Mouse (Mus musculus) neural tube, embryonic 12.5 days (tissue): ENCODE measurements around the gene Mef2b. TPM values are rescaled to one million over a fixed set of nuclear protein-coding genes. Genes with fewer than 3 reads are reported as not detected.

ENCODE experiments used
- ATAC-seq: fragments of 200-750 bp; cut with Nextera tagmentation; 2 replicates; pipeline ENCODE4 v1.8.0; 2017; ENCODE audit warnings: low read depth, mild to moderate bottlenecking, moderate TSS enrichment, moderate library complexity; ENCODE audit not compliant: low FRiP score
- H3K27ac ChIP-seq: fragments of 300-500 bp; sonication (generic); 2 replicates; pipeline ENCODE4 v1.5.1; 2016
- H3K27me3 ChIP-seq: fragments of 300-500 bp; sonication (generic); replicated peaks from 2 replicates; pipeline ENCODE4 v1.6.1; 2016; ENCODE audit warnings: mild to moderate bottlenecking
- H3K36me3 ChIP-seq: fragments of 300-500 bp; sonication (generic); 2 replicates; pipeline ENCODE4 v1.6.1; 2016; ENCODE audit warnings: mild to moderate bottlenecking
- H3K4me1 ChIP-seq: fragments of 300-500 bp; sonication (generic); 2 replicates; pipeline ENCODE4 v1.6.1; 2016
- H3K4me2 ChIP-seq: fragments of 300-500 bp; sonication (generic); replicated peaks from 2 replicates; pipeline ENCODE4 v1.6.1; 2016; ENCODE audit warnings: mild to moderate bottlenecking
- H3K4me3 ChIP-seq: fragments of 300-500 bp; sonication (generic); 2 replicates; pipeline ENCODE4 v1.5.1; 2016
- H3K9ac ChIP-seq: fragments of 300-500 bp; sonication (generic); 2 replicates; pipeline ENCODE4 v1.6.1; 2016; ENCODE audit warnings: mild to moderate bottlenecking
- H3K9me3 ChIP-seq: fragments of 300-500 bp; sonication (generic); 2 replicates; pipeline ENCODE4 v1.6.1; 2016; ENCODE audit warnings: mild to moderate bottlenecking
- WGBS: fragments of 180-500 bp; shearing (Covaris S2); methylation state at CpG from one replicate; pipeline ENCODE4 v1.1.7; 2016; 5-methylcytosine and 5-hydroxymethylcytosine counted together
- polyA plus RNA-seq: library from polyadenylated mRNA; unstranded; fragments of >200 nt; fragmentation: Nextera tagmentation; extraction: Ambion mirVana; gene quantifications from 2 replicates; pipeline ENCODE4 v1.2.1, GENCODE M21; 2016

Mef2b gene
- polyA plus RNA-seq, 1 experiment from 2014 or later, result 0.29 TPM

DNA sequence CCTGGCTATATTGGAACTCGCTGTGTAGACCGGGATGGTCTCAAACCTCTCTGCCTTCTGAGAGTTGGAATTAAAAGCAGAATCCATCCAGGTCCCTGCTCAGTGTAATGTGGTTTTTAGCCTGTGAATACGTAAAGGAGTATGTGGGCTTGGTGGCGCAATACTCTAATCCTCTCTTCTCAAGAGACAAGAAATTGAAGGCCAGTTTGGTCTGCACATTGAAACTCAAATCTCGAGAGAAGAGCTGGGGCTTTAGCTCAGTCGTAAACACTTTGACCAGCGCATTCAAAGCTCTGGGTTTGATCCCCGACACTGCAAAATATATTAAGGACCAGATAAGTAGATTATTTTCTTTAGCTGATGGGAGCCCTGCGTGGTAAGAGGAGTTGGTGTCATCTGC lies 470 bp downstream of the Mef2b start:
- peak overlapping the region; percentile 81 for H3K9ac ChIP-seq
- H3K4me3 ChIP-seq, result peak overlapping the region; percentile 80
- H3K36me3 ChIP-seq, result peaks cover 47% of the 10 kb centered on the region
- H3K4me1 ChIP-seq, result peaks cover 23% of the 10 kb centered on the region
- peak overlapping the region; percentile 84 for H3K4me2 ChIP-seq
- H3K27me3 ChIP-seq, result no peaks in the 10 kb centered on the region
- WGBS, result 14% methylated on average over 9 of the region's 9 CpGs
- ATAC-seq, result no peak
- peak overlapping the region; percentile 38 for H3K27ac ChIP-seq
- H3K9me3 ChIP-seq, result no peaks in the 10 kb centered on the region

DNA sequence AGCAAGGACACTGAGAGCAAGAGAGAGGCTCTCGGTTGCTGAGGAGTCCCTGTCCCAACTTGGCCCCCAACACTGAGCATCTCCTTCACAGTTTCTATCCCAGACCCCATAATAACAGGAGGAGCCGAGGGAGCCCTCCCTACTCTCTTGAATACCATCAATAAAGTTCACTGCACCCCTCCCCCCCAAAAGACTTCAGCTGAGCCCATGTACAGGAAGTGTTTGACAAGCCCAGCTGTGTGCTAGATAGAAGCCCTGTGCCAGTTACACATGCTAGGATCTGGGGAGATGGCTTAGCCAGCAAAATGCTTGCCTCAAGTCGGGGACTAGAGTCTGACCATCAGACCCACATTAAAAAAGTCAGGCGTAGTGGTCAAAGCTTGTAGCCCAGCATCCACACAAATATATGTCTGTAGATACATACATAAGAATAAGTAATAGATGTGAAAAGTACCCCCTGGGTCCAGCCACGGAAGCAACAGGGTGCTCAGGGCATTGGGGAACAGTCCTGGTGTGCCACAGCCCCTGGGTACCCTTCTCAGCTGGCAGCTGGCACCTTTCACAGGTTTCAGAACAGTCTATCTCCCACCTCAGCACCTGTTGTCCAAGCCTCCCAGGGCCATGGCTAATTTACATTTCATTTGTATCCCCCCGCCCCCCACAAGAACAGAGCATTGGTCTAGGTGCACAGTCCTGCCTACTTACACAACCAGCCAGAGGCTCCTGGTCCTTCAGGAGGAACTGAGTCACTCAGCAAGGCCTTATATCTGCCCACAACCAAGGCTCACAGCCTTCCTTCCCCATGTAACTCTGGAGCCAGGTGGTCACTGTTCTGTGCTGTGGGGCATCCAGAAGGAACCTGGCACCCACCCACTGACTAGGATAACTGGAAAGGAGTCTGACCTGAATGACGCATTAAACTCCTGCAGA lies 8.4 kb downstream of the Mef2b start:
- Histone ChIP-seq H3K9me3 (no peaks in the 10 kb centered on the region), H3K4me1 (peaks cover 8% of the 10 kb centered on the region; the same call in 1 of the 2 replicates), H3K36me3 (peaks cover 47% of the 10 kb centered on the region), H3K4me3 (no peak overlapping the region), H3K27ac (no peak overlapping the region), H3K27me3 (peaks cover 7% of the 10 kb centered on the region; the same call in 1 of the 2 replicates), H3K9ac (no peak overlapping the region), H3K4me2 (no peak overlapping the region)
- WGBS, result 83% methylated on average over 7 of the region's 7 CpGs
- ATAC-seq, result no peak

DNA sequence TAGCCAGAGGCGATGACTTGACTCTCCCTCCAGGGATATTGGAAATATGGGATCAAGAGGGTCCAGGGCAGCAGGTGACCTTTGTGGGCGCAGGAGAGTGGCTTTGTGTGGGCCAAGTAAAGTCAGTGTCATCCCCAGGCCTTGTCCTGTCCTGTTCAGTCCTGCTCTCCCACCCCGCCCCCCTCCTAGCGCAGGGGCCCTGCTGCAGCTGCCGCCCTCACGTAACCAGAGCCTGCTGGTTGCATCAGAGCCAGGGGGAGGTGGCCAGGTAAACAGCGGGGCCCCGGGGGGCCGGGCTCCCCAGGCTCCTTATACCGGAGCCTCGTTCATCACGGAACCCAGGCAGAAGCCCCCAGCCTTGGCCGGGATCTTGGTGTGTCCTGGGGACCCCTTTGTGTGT lies 10.6 kb downstream of the Mef2b start:
- Histone ChIP-seq H3K27me3 (peaks cover 7% of the 10 kb centered on the region; the same call in 1 of the 2 replicates), H3K27ac (no peak overlapping the region), H3K9me3 (no peaks in the 10 kb centered on the region), H3K4me1 (peaks cover 8% of the 10 kb centered on the region; the same call in 1 of the 2 replicates), H3K4me2 (no peak overlapping the region), H3K4me3 (no peak overlapping the region), H3K36me3 (peaks cover 26% of the 10 kb centered on the region), H3K9ac (no peak overlapping the region)
- no peak for ATAC-seq
- WGBS, result 15% methylated on average over 13 of the region's 13 CpGs

DNA sequence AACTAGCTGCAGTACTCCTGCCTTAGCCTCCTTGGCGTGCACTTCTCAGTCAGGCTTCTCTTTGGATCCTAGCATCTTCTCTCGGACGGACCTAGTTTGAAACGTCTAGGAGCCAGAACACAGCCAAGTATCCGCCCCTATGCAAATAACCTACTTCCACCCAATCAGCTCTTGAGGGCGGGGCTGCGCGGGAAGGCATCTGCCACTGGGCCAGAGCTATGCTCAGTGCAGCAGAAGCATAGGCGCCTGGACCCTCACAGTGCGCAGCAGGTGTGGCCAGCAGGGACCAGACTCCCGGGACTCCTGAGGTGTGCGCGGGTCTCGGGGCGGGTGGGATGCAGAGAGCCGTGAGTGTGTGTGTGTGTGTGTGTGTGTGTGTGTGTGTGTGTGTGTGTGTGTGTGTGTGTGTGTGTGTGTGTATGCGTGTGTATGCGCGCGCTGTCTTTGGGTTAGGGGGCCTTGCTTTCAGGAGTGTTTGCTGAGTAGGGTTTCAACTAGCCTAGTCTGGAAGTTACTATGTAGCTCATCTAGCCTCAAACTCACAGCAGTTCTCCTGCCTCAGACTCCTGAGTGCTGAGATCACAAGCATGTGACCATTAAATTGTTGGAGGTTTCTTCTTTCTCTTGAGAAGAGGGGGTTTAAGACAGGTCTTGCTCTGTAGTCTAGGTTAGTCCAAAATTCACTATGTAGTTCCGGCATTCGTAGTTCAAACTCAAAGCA lies 13.2 kb downstream of the Mef2b start:
- H3K27ac ChIP-seq, result no peak overlapping the region
- WGBS, result 17% methylated on average over 22 of the region's 22 CpGs
- H3K9ac ChIP-seq, result no peak overlapping the region
- H3K4me1 ChIP-seq, result peaks cover 8% of the 10 kb centered on the region; the same call in 1 of the 2 replicates
- H3K4me2 ChIP-seq, result peak overlapping the region; percentile 49
- H3K27me3 ChIP-seq, result peaks cover 7% of the 10 kb centered on the region; the same call in 1 of the 2 replicates
- peak overlapping the region; percentile 1; the same call in 1 of the 2 replicates for H3K4me3 ChIP-seq
- peak; percentile 94 for ATAC-seq
- H3K9me3 ChIP-seq, result no peaks in the 10 kb centered on the region
- peaks cover under 1% of the 10 kb centered on the region; the same call in 1 of the 2 replicates for H3K36me3 ChIP-seq

DNA sequence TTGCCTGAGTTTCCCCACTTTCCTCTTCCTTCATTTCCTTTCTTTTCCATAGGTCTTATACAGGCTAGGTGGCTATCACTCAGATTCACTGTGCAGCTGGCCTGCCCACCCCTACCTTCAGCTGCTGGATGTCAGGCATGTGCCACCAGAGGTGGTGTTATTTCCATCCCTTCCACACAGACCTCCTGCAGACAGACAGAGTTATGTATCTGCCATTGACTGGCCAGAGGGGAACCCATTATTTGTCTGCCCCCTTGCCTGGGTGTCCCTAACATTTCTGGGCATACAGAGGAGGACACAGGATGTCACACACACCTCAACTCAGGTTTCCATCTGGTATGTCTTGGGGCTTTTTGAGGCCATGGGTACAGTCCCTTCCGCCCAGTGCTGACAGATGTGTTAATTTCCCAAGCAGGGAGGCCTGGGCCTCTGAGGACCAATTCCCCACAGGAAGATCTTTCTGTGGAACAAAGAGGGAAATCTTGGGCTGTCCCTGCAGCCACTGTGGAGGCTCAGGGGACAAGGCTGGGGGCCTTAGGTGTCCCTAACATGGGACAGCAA lies 17.8 kb downstream of the Mef2b start:
- no peak overlapping the region for H3K4me3 ChIP-seq
- H3K36me3 ChIP-seq, result no peaks in the 10 kb centered on the region
- H3K27ac ChIP-seq, result no peak overlapping the region
- no peaks in the 10 kb centered on the region for H3K9me3 ChIP-seq
- peaks cover 5% of the 10 kb centered on the region; the same call in 1 of the 2 replicates for H3K4me1 ChIP-seq
- no peak for ATAC-seq
- no peak overlapping the region for H3K9ac ChIP-seq
- 87% methylated on average over 1 of the region's 1 CpGs for WGBS
- H3K27me3 ChIP-seq, result no peaks in the 10 kb centered on the region
- H3K4me2 ChIP-seq, result no peak overlapping the region

DNA sequence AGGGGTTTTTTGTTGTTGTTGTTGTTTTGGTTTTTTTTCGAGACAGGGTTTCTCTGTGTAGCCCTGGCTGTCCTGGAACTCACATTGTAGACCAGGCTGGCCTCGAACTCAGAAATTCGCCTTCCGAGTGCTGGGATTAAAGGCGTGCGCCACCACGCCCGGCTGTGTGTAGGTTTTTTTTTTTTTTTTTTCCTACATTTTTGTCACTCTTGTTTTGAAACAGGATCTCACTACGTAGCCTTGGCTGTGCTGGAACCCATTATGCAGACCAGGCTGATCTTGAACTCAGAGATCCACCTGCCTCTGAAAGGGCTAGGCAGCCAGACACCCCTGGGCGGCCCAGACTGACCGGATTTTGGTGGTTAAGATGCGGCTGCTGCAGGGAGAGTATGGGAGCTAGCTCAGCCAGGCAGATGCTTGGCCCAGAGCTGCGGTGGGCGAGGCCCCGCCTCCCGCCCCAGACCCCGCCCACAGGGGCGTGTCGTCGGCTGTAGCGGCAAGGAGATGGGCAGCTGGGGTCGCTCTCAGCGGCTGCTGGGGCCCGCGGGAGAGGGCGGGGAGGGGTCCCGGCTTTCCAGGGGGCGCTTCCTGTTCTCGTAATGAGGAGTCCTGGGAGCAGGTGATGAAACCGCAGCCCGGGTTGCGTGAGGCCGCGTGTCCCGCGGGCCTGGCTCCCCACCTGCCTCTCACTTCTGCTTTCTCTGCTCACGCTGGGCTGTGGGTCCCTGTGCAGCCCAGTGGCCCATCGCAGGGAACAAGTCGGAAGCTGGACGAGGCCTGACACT lies 18.8 kb downstream of the Mef2b start:
- WGBS, result 15% methylated on average over 40 of the region's 40 CpGs
- H3K4me2 ChIP-seq, result peak overlapping the region; percentile 79
- H3K9me3 ChIP-seq, result no peaks in the 10 kb centered on the region
- H3K36me3 ChIP-seq, result no peaks in the 10 kb centered on the region
- H3K4me1 ChIP-seq, result no peaks in the 10 kb centered on the region; the same call in 1 of the 2 replicates
- peak overlapping the region; percentile 65 for H3K9ac ChIP-seq
- no peak overlapping the region for H3K27ac ChIP-seq
- H3K4me3 ChIP-seq, result peak overlapping the region; percentile 48
- no peaks in the 10 kb centered on the region for H3K27me3 ChIP-seq
- ATAC-seq, result peak; percentile 92

DNA sequence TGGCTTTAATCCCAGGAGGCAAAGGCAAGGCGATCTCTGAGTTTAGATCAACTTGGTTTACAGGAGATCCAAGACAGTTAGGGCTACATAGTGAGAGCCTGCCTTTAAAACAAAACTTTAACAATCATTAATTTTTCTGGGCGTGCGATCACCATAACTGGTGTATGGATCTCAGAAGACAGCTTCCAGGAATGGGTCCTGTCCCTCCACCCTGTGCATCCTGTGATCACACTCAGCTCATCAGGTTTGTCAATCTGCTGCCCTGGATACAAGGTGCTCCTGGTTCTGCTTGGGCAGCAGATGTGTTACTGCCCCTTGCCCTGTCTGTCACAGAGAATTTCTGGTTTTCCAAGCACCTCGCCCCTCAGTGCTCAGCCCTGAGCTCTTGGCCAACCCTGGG lies 19.7 kb downstream of the Mef2b start:
- Histone ChIP-seq H3K4me2 (no peak overlapping the region; the same call in 1 of the 2 replicates), H3K9ac (no peak overlapping the region), H3K9me3 (no peaks in the 10 kb centered on the region), H3K27me3 (0 out of 2 replicates have a peak, but pooled peaks cover 5% of the 10 kb centered on the region), H3K4me3 (no peak overlapping the region), H3K4me1 (no peaks in the 10 kb centered on the region; the same call in 1 of the 2 replicates), H3K27ac (no peak overlapping the region), H3K36me3 (no peaks in the 10 kb centered on the region)
- ATAC-seq, result no peak
- WGBS, result 88% methylated on average over 4 of the region's 4 CpGs

DNA sequence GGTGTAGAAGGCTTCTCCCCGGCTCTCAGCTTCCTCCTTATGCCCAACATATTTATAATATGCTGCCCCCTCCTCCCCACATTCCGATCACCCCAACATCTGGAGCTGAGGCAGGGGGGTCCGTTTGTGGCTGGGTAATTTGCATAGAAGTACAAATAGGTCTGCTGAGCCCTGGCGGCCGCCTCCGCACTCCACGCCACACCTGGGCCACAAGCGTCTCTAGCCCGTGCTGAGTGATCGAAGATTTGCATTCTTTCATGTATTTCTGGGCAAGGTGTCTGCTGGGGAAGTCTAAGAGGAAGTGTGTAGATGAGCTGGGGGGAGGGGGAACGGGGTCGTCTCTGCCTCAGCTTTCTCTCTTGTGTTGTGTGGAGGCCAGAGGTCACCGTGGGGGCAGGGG lies 20.5 kb downstream of the Mef2b start:
- H3K4me1 ChIP-seq, result no peaks in the 10 kb centered on the region; the same call in 1 of the 2 replicates
- H3K9ac ChIP-seq, result no peak overlapping the region
- no peak for ATAC-seq
- H3K4me2 ChIP-seq, result no peak overlapping the region
- WGBS, result 71% methylated on average over 13 of the region's 13 CpGs
- no peaks in the 10 kb centered on the region for H3K9me3 ChIP-seq
- no peaks in the 10 kb centered on the region for H3K36me3 ChIP-seq
- no peak overlapping the region for H3K27ac ChIP-seq
- no peak overlapping the region for H3K4me3 ChIP-seq
- peaks cover 8% of the 10 kb centered on the region for H3K27me3 ChIP-seq

DNA sequence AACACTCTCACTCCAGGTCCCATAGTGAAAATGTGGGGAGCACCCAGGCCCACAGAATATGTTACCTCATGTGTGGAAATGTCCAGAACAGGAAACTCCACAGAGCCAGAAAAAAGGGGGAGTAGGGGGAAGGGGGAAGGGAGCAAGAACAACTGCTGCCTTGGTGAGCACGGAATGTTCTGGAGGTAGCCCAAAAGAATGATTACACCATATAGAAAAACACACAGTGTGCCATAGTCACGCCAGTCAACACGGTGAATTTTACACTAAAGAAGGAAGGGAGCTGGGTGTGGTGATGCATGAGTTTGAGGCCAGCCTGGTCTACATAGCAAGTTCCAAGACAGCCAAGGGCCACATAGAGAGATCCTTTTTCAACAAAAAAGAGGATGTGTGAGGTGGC lies 23.8 kb downstream of the Mef2b start:
- Histone ChIP-seq H3K4me3 (no peak overlapping the region), H3K36me3 (no peaks in the 10 kb centered on the region)
- 93% methylated on average over 3 of the region's 3 CpGs for WGBS

DNA sequence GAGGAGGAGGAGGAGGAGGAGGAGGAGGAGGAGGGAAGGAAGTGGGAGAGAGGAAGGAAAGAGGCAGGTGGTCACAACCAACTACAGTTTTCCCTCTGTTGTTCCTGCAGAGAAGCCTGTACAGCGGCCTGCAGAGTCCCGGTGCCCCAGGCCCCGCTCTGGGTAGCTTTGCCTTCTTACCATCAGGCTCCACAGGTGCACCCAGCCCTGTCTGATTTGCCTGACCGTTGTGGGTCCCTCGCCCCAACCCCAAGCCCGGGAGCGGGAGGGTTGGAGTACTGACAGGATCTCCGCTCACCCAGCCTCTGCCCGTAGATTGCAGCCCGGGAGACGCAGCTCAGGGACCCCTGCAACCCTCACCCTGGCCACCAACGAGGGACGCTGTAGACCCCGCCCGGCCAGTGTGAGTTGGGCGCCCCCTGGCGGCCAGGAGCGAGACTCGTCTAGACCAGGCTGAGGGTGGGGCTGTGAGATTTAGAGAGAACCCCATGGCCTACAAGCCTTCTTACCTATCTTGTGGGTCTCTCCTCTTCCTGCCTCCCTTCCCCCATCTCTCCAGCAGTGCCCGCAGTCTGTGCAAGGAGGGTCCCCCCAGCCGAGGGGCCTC lies 27.1 kb downstream of the Mef2b start:
- no peaks in the 10 kb centered on the region for H3K36me3 ChIP-seq
- ATAC-seq, result peak; percentile 87
- peaks cover 26% of the 10 kb centered on the region for H3K27me3 ChIP-seq
- peak overlapping the region; percentile 55 for H3K4me2 ChIP-seq
- no peaks in the 10 kb centered on the region for H3K9me3 ChIP-seq
- no peak overlapping the region for H3K4me3 ChIP-seq
- H3K4me1 ChIP-seq, result peaks cover 8% of the 10 kb centered on the region
- no peak overlapping the region for H3K27ac ChIP-seq
- H3K9ac ChIP-seq, result peak overlapping the region; percentile 42; the same call in 1 of the 2 replicates
- WGBS, result 2% methylated on average over 21 of the region's 21 CpGs

More for the DNA sequence above, 23.8 kb downstream of the Mef2b start:
- H3K27me3 ChIP-seq, result peaks cover 26% of the 10 kb centered on the region
- H3K9me3 ChIP-seq, result no peaks in the 10 kb centered on the region
- ATAC-seq, result no peak
- H3K27ac ChIP-seq, result no peak overlapping the region
- no peak overlapping the region for H3K9ac ChIP-seq
- H3K4me1 ChIP-seq, result peaks cover 8% of the 10 kb centered on the region
- no peak overlapping the region for H3K4me2 ChIP-seq

DNA sequence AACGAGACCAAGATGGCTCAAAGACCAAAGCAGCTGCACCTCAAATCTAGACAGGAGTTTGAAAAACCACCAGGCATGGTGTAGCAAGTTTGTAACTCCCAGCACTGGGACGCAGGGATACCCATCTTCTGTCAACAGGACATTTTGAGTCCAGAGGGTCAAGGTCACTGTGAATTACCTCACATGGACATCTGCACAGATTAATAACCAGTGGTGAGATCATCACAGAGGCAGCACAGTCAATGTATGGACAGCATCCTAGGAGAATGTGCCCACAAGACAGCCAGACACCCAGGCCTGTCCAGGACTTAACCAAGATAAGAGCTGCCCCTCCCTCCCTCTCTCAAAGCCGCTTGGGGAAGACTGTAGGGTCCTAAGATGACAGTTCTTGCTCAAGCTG lies 30.6 kb downstream of the Mef2b start:
- Histone ChIP-seq H3K4me3 (no peak overlapping the region), H3K4me2 (no peak overlapping the region), H3K27ac (no peak overlapping the region), H3K27me3 (peaks cover 16% of the 10 kb centered on the region), H3K36me3 (0 out of 2 replicates have a peak, but pooled peaks cover 6% of the 10 kb centered on the region), H3K4me1 (peaks cover 27% of the 10 kb centered on the region), H3K9ac (no peak overlapping the region), H3K9me3 (no peaks in the 10 kb centered on the region)
- no peak for ATAC-seq
- 80% methylated on average over 3 of the region's 3 CpGs for WGBS
